Mouse (Mus musculus): ENCODE data around the gene Rbp3.

Rbp3 gene

DNA sequence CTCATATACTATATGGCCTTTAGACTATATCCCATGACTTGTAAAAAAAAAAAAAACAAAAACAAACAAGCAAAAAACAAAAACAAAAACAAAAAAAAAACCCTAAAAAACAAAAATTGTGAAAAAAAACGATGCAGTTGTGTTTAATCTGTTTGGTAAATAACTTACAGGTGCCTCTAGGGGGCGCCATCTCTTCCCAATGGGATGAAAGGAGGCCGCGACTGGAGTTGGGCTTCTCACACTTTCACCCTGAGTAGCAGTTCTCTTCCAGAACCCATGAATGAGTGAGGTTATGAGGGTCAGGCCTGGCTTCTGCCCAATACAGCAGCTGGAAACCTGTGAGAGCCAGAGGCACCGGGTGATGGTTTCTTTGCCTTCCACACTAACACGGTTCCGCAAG is 11.9 kb downstream of the Rbp3 start:
- intact Hi-C loops (cut with DNase I): loop anchor here (10.0 kb wide), 1 partner anchor 109 kb away; no protein-coding TSS in a partner anchor

- intact Hi-C loops (cut with DNase I): no loop called here
Measured at GRCm38 (mm10) chr14:33972679-33973078, 18.9 kb downstream of the Rbp3 start.

DNA sequence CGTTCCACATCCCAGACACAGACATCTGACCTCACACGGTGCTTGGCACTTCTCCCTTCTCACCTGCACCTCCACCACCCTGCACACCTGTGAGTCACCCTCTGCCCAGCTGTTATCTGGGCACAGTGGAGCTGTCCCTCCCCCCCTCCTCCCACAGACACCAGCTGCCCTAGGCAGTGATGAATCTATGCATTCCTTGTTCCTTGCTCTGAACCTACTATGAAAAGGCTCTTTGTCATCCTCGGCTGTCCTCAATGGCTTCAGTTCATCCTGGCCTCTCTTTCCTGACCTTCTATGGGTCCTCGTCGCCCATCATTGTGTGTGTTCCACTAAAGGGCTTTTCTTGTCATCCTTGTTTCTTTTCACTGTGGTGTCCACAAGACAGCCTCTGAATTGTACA is 20.9 kb downstream of the Rbp3 start:
- intact Hi-C loops (cut with DNase I): no loop called here

GRCm38 (mm10) chr14:33977748-33978147 is 23.9 kb downstream of the Rbp3 start:
- intact Hi-C loops (cut with DNase I): no loop called here

DNA sequence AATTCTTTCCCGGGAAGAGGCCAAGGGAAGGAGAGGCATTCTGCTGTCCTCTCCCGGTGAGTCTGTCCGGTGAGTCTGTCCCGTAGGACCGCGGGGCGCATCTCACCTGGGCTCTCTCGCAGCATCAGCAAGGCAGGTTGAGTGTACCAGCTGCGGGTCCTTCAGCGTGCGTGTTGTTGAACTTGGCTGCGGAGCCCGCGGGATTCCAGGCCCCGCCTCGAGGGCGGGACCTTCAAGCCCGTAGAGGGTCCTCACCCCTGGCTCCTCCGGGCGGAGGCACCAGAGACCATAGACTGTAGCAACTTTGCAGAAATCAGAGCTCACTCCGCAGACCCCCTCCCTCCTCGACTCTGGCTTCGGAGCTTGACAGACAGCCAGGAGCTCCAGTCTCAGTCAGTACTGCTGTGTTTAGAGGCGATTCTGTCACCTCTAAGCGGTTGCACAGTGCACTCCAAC is 24.8 kb downstream of the Rbp3 start, which contains the start of gene Zfp488:
Zfp488 (minus strand) TSS at position 161 of the 456 bp plus-strand sequence.
- intact Hi-C loops (cut with DNase I): no loop called here

DNA sequence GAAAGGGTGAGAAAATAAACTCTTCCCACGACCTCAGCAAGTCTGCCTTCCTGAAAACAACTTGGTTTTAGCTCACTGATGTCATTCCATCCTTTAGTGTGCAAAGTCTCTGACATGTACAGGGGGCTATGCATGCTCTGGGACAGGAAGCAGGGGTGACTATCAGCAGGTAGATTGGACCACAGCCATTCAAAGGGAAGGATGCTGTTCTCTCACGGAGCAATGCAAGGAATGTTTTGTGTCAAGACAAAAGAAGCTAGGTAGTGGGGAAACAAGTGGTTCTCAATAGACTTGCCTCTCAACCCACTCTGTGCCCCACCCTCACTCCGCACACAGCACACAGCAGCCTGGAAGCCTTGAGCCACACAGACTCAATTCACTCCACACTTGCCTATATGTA is 35.4 kb downstream of the Rbp3 start:
- intact Hi-C loops (cut with DNase I): no loop called here

DNA sequence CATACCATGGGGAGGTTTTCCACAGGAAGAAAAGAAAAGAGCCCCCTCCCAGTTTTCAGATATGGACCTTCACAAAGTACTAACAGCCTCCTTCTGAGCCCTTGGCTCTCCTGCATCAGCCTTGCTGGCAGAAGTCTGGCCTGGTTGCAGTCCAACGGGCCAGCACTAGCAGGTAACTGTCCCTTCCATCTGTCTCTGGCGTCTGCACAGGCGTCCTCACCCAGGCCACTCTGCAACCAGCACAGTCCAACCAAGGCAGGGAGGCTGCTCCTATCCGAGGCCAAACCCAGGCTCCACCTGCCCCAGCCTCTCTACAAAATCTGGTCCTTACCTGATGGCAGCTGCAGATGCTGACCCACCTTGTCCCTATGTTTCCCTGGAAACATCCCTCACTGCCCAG is 38.2 kb downstream of the Rbp3 start:
- intact Hi-C loops (cut with DNase I): no loop called here

DNA sequence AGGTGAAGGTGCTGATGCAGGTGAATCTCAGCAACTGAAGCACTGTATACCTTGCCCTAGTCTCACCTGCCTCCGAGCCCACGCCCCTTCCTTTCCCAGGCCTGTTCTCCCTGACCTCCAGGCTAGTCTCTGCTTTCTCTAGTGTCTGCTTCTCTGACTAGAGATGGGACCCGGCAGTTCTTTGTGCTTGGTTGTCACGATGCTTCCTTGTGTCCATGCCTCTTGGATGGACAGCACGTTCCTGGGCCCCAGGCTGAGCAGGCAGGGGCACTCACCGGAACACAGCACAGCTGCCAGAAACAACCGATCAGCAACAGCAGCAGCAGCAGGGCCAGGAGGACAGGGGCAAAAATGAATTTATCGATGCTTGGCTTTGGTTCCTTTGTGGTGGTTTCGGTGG is 39.2 kb downstream of the Rbp3 start:
- intact Hi-C loops (cut with DNase I): no loop called here

DNA sequence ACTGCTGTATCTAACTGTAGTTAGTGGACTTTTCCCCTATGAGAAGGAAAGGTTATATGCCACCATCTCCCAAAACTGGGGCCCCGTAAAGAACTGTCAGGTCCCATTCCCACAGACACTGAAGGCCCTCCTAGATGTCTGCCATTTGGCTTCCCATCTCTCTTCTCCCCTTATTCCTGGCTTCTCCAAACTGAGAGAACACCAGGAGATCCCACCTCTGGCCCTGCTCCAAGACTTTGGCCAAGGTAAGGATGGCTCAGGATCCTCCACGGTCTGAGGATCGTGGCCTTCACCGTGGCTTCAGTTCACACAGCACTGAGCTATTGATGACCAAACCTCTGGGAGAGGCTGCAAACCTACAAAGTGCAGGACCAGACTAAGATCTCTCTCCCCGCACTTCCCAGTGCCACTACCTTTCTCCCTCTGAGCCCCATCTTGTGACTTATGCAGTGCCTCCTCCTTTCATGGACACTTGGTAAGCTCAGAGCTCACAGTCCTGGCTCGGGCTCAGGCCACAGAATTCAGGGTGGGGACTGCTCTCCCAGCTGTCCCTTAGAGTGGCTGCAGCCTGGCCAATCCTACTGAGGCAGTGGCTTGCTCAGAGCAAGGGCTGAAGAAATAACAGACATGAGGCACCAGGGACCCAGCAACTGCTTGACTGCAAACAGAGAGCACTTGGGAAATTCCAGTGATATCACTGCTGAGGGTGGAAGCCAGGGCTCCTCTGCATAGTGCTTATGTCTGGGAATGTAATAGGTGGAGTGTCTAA is 39.9 kb downstream of the Rbp3 start:
- intact Hi-C loops (cut with DNase I): no loop called here

DNA sequence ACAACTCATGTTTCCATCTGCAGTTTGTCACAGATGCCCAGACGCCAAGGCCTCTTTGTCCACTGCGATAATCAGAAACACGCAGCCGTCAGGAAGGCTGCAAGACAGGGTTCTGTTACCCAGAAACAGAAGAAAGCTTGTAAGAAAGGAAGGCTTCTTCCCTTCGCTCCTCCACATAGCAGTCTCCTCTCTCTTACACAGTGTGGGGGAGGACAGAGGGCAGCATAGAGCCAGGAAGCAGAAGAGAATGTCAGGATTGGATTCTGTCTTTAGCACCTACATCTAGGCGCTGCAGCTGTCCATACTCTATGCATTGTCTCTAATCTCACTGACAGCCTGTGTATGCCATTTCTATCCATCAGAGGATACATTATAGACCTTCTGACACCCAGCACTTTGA is 43.6 kb downstream of the Rbp3 start:
- intact Hi-C loops (cut with DNase I): no loop called here

GRCm38 (mm10) chr14:34000076-34000475 is 46.3 kb downstream of the Rbp3 start:
- intact Hi-C loops (cut with DNase I): no loop called here

- intact Hi-C loops (cut with DNase I): no loop called here
Measured at GRCm38 (mm10) chr14:34001445-34001844, 47.6 kb downstream of the Rbp3 start.

DNA sequence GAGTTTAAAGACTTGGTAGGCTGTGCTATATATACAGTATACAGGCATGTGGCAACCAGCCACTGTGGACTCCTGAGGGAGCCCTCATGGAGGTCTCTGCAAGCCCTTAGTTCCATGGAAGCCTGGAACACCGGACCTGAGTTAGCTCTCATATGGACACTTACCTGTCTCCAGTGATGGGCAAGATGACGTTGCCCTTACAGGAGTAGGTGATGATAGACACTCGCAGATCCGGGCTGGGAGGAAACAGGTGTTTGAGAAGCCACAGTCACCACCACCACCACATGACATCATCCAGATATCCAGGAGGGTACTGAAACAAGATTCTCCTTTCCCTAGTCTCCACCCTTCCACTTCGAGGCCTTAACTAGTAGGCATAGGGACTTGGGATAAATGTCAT is 48.6 kb downstream of the Rbp3 start:
- intact Hi-C loops (cut with DNase I): no loop called here

Data from adrenal gland (tissue).